Mouse (Mus musculus) heart, embryonic 14.5 days (tissue): Measurements from ENCODE around the gene Aldh2. TPM values are rescaled to one million over a fixed set of nuclear protein-coding genes. Genes with fewer than 3 reads are reported as not detected.
"Not testable (repeated sequence)": the region's sequence is repeated elsewhere in the genome, so short reads cannot be mapped to it uniquely, and the experiment has no call there.

Experiments used
- ATAC-seq: fragments of 200-750 bp; cut with Nextera tagmentation; 2 replicates; pipeline ENCODE4 v1.8.0; 2017; ENCODE audit warnings: low read depth, moderate TSS enrichment; ENCODE audit not compliant: insufficient number of reproducible peaks, insufficient read depth, low FRiP score
- H3K27ac ChIP-seq, 2 experiments: fragments of 200-500 bp in 1 of 2; fragments of 300-500 bp in 1 of 2; sonication (generic) in 1 of 2; replicated peaks in 1 of 2; 2 replicates each; pipeline ENCODE4 v1.5.1; 2012 to 2014; ENCODE audit warnings: low read depth in 2 of 2, low read length in 2 of 2, control low read depth in 1 of 2, mild to moderate bottlenecking in 1 of 2, mixed read lengths in 1 of 2; ENCODE audit not compliant: control insufficient read depth in 1 of 2, insufficient read depth in 1 of 2
- H3K27me3 ChIP-seq: fragments of 300-500 bp; sonication (generic); 2 replicates; pipeline ENCODE4 v1.6.1; 2014; ENCODE audit warnings: mild to moderate bottlenecking, low read length, control low read depth; ENCODE audit not compliant: control insufficient read depth, insufficient read depth
- H3K36me3 ChIP-seq: fragments of 300-500 bp; sonication (generic); 2 replicates; pipeline ENCODE4 v1.6.1; 2014; ENCODE audit warnings: mild to moderate bottlenecking, control low read depth, low read length, mixed read lengths; ENCODE audit not compliant: control insufficient read depth, insufficient read depth
- H3K4me1 ChIP-seq, 2 experiments: fragments of 200-500 bp in 1 of 2; fragments of 300-500 bp in 1 of 2; sonication (generic) in 1 of 2; 2 replicates each; pipeline ENCODE4 v1.6.1; 2012 to 2014; ENCODE audit warnings: low read length in 2 of 2, control low read depth in 1 of 2, mixed read lengths in 1 of 2; ENCODE audit not compliant: control insufficient read depth in 2 of 2, insufficient read depth in 2 of 2
- H3K4me2 ChIP-seq: fragments of 300-500 bp; sonication (generic); 2 replicates; pipeline ENCODE4 v1.6.1; 2014; ENCODE audit warnings: mild to moderate bottlenecking, low read length
- H3K4me3 ChIP-seq, 2 experiments: fragments of 200-500 bp in 1 of 2; fragments of 300-500 bp in 1 of 2; sonication (generic) in 1 of 2; 2 replicates each; pipeline ENCODE4 v1.5.1; 2012 to 2014; ENCODE audit warnings: low read length in 2 of 2, mild to moderate bottlenecking in 2 of 2, control low read depth in 1 of 2, low read depth in 1 of 2, moderate library complexity in 1 of 2; ENCODE audit not compliant: control insufficient read depth in 1 of 2, insufficient read depth in 1 of 2
- H3K9ac ChIP-seq: fragments of 300-500 bp; sonication (generic); 2 replicates; pipeline ENCODE4 v1.6.1; 2014; ENCODE audit warnings: mild to moderate bottlenecking, low read length
- H3K9me3 ChIP-seq: fragments of 300-500 bp; sonication (generic); 2 replicates; pipeline ENCODE4 v1.6.1; 2016; ENCODE audit warnings: low read length, control low read depth; ENCODE audit not compliant: control insufficient read depth
- WGBS: fragments of 180-500 bp; shearing (Covaris S2); extraction: QIAGEN DNeasy Blood & Tissue Kit; methylation state at CpG from one replicate; pipeline ENCODE4 v1.1.7; 2014; 5-methylcytosine and 5-hydroxymethylcytosine counted together
- polyA plus RNA-seq: library from polyadenylated mRNA; unstranded; fragments of >200 nt; fragmentation: Nextera tagmentation; extraction: Ambion mirVana; gene quantifications from 2 replicates; pipeline ENCODE4 v1.2.1, GENCODE M21; 2014

The Aldh2 gene
- polyA plus RNA-seq, 1 experiment from 2014 or later, result 32.0 TPM

DNA sequence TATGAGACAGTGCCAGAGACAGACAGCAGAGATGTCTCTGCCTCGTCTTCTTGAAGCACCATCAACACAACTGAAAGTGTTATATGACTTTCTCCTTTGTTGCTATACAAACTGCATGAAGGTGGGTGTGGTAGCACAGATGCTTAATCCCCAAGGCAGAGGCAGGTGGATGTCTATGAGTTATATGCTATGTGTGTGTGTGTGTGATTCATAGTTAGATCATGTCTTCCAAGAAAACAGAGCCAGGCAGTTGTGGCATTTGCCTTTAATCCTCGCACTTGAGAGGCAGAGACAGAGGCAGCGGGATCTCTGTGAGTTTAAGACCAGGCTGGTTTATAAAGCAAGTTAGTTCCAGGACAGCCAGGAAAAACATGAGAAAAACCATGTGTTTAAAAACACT, 29.6 kb upstream of the Aldh2 start:
- no peak overlapping the region for H3K27ac ChIP-seq
- H3K36me3 ChIP-seq, result no peaks in the 10 kb centered on the region
- no peaks in the 10 kb centered on the region for H3K9me3 ChIP-seq
- no peaks in the 10 kb centered on the region for H3K27me3 ChIP-seq
- H3K4me1 ChIP-seq, result peaks cover 0 to 6% of the 10 kb centered on the region in 2 experiments; a peak in 2 of 4 replicates
- ATAC-seq, result no peak
- H3K9ac ChIP-seq, result no peak overlapping the region
- 86% methylated on average over 3 of the region's 3 CpGs for WGBS
- no peak overlapping the region for H3K4me3 ChIP-seq
- H3K4me2 ChIP-seq, result no peak overlapping the region

DNA sequence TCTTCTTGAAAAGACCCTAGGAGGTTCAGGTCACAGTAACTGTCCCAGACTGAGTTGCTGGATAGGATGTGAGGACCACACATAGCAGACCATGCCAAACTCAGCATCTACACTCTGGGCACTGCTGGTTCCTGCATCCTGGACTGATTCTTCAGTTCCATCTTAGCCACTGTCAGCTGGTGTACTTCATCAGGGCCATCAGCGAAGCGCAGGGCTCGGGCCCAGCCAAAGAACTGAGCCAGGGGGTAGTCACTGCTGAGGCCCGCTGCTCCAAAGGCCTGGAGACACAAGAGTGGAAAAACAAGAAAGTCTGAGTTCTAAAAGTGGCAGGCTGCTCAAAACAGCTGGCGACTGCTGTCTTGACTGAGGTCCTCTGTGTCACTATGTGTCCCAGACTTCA, 27.5 kb upstream of the Aldh2 start:
- ATAC-seq, result no peak
- Histone ChIP-seq H3K4me3 (no peak overlapping the region), H3K9me3 (no peaks in the 10 kb centered on the region), H3K27me3 (no peaks in the 10 kb centered on the region), H3K36me3 (no peaks in the 10 kb centered on the region), H3K4me1 (peaks cover 0 to 6% of the 10 kb centered on the region in 2 experiments; a peak in 2 of 4 replicates), H3K27ac (no peak overlapping the region), H3K9ac (no peak overlapping the region), H3K4me2 (no peak overlapping the region)
- 89% methylated on average over 5 of the region's 5 CpGs for WGBS

DNA sequence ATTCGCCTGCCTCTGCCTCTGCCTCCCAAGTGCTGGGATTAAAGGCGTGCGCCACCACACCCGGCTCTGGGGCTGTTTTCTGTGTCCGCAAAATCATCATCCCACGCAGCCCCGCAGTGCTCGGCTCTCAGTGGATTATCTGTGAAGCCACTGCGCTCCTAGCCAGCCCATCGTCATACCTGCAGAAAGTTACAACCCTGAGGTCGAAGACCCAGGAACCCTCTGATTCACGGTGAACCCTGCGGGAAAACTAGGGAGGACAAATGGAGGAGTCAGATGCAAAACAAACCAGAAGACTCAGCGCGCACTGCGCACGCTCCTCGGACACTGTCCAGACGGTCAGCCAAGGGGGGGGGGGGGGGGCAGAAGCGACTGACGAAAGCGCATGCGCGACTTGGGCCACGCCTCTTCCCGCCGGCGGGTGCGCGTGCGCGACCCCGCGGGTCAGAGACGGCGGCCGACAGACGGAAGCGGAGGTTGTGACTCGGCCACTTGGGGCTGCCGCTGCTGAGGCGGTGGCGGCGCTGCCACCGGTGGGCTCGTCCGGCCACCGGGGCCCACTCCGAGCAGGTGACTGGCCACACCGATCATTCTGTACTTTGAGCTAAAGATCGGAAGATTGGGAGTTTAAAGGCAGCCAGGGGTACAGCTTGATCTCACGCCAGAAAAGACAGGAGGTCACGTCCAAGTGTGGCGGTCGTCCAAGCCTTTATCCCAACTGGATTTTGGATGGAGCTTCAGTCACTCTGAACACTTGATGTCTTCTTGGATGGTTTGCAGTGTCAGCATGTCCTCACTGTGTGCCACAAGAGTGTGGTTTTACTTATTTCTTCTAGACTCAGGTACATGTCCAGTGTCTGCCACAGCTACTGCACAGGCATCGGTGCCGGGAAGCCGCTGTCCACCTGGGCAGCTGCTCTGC, 25.2 kb upstream of the Aldh2 start, which contains the start of gene Acad12:
TSS of gene Acad12 (minus strand) at position 347 of the 922 bp plus-strand sequence.
- ATAC-seq, result peak; percentile 79
- no peaks in the 10 kb centered on the region for H3K36me3 ChIP-seq

DNA sequence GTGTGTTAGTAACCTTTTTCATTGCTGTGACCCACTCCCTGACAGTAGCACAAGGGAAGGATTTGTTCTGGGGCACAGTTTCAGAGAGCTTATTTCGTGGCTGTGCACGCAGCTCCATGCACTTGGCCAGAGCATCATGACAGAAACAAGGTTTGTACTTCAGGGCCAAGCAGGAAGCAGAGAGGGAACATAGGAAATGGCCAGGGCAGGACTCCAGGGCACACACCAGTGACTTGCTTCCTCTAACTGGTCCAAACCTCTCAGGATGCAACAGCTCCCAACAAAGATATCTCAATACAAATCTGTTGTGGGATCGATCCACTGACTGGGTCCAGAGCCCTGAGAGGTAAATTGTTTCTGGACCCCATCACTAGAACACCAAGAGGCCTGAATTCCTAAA, 21.3 kb upstream of the Aldh2 start:
- 68% methylated on average over 3 of the region's 3 CpGs for WGBS
- H3K36me3 ChIP-seq, H3K4me2 ChIP-seq, H3K4me1 ChIP-seq, H3K27ac ChIP-seq, H3K9me3 ChIP-seq, ATAC-seq, H3K4me3 ChIP-seq, H3K27me3 ChIP-seq, H3K9ac ChIP-seq: not testable (repeated sequence)

More for the DNA sequence above, 25.2 kb upstream of the Aldh2 start, which contains the start of gene Acad12:
- Histone ChIP-seq H3K9me3 (no peaks in the 10 kb centered on the region), H3K9ac (peak within 1 kb of the TSS; percentile 90), H3K4me3 (peak within 1 kb of the TSS; percentile 81 to 85), H3K4me1 (peaks cover 0 to 6% of the 10 kb centered on the region in 2 experiments; a peak in 2 of 4 replicates), H3K27me3 (no peaks in the 10 kb centered on the region), H3K27ac (peak within 1 kb of the TSS; percentile 70 to 89), H3K4me2 (peak within 1 kb of the TSS; percentile 73)
- WGBS, result under 1% methylated on average over 56 of the region's 58 CpGs

DNA sequence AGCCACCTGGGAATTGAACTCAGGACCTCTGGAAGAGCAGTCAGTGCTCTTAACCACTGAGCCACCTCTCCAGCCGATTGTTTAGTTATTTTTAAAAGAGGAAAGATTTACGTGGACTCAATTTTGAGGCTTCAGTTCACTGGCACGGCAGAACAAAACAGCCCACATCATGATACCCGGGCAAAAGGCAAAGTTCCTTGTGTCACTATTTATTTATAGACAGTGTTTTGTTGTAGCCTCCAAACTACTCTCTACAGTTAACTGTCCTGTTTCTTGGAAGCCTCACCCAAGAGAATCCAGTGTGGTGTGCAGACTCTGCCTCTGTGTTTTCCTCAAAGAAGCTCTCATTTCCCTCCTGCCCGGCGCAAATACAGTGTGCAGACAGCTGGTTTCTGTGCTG, 18.4 kb upstream of the Aldh2 start:
- ATAC-seq, result no peak
- Histone ChIP-seq H3K27ac (no peak overlapping the region), H3K9ac (no peak overlapping the region), H3K4me3 (no peak overlapping the region), H3K4me2 (no peak overlapping the region), H3K27me3 (no peaks in the 10 kb centered on the region), H3K4me1 (no peaks in the 10 kb centered on the region), H3K9me3 (no peaks in the 10 kb centered on the region), H3K36me3 (no peaks in the 10 kb centered on the region)
- WGBS, result 79% methylated on average over 6 of the region's 6 CpGs

DNA sequence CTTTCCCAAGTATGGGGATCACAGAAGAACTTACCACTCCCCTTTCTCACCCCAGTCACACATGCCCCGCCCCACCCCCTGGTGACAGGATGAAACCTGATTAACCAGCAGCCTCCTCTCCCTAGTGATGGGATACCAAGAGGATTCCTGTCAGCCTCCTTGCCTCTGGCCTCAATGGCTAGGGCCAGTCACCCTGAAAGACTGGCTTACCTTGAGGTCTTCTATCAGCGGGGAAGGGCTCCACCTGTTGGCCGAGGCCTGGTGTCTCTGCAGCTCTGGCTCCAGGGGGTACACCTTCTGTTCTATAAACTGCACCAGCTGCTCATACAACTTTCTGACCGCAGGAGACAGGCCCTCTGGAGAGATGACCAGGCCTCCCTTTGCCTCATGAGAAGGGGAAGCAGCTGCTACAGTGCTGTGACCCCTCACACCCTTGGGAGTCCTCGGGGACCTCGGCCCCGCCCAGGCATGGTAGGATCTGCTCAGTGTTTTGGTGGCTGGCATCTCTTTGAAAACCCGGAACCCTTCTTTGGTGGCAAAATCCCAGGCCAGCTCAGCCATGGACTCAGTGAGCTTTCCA, 16.0 kb upstream of the Aldh2 start:
- H3K9ac ChIP-seq, H3K36me3 ChIP-seq, H3K27me3 ChIP-seq, H3K9me3 ChIP-seq, H3K27ac ChIP-seq, ATAC-seq, H3K4me1 ChIP-seq, H3K4me2 ChIP-seq, H3K4me3 ChIP-seq: not testable (repeated sequence)
- 41% methylated on average over 8 of the region's 8 CpGs for WGBS

DNA sequence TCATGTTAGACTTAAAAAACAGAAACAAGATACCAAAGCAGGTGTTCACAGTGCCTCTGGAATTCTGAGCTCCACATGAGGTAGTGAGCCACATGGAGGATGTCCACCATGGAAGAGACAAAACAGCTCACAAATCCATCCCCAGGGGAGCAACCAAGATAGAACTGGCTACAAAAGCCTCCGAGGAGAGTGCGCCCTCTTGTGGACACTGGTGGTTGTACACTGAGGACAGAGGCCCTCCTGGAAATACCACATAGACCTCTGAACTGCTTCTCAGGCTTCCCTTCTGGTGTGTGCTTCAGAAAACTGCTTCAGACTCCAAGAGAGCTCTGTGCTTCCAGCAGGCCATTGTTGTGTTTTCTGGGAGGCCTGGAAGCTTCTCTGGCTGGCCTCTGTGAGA, 12.5 kb upstream of the Aldh2 start:
- H3K4me2 ChIP-seq, result no peak overlapping the region
- H3K27me3 ChIP-seq, result no peaks in the 10 kb centered on the region
- no peak overlapping the region for H3K4me3 ChIP-seq
- 2% methylated on average over 2 of the region's 2 CpGs for WGBS
- no peak overlapping the region for H3K9ac ChIP-seq
- ATAC-seq, result no peak
- H3K4me1 ChIP-seq, result 0 out of 4 replicates have a peak, but pooled peaks cover 0 to 3% of the 10 kb centered on the region in 2 experiments
- H3K9me3 ChIP-seq, result no peaks in the 10 kb centered on the region
- H3K36me3 ChIP-seq, result no peaks in the 10 kb centered on the region
- H3K27ac ChIP-seq, result no peak overlapping the region
